Mouse (Mus musculus) cerebellum, adult 8-10 months (tissue): ENCODE results near the gene Nudt15.
"Not testable (repeated sequence)": the region's sequence is repeated elsewhere in the genome, so short reads cannot be mapped to it uniquely, and the experiment has no call there.

ENCODE experiments used
- DNase-seq: peaks from one replicate; pipeline ENCODE4 v3.0.0; 2022

Gene Nudt15

GRCm38 (mm10) chr14:73548051-73548450, at the start of gene Nudt15:
Gene Nudt15, minus strand, starts transcription at chr14:73548242.
- no peak for DNase-seq

- DNase-seq = no peak
Observed at GRCm38 (mm10) chr14:73592166-73592565, 44.1 kb upstream of the Nudt15 start.

- DNase-seq = no peak
Observed at GRCm38 (mm10) chr14:73588080-73588479, 40.0 kb upstream of the Nudt15 start.

GRCm38 (mm10) chr14:73576336-73576735, 28.3 kb upstream of the Nudt15 start:
- no peak for DNase-seq

- DNase-seq = no peak
Observed at GRCm38 (mm10) chr14:73574053-73574452, 26.0 kb upstream of the Nudt15 start.

GRCm38 (mm10) chr14:73571143-73571542, 23.1 kb upstream of the Nudt15 start:
- no peak for DNase-seq

- not testable (repeated sequence) for DNase-seq
Observed at GRCm38 (mm10) chr14:73569831-73570230, 21.8 kb upstream of the Nudt15 start.

- DNase-seq = no peak
Observed at GRCm38 (mm10) chr14:73553122-73553696, 5.2 kb upstream of the Nudt15 start.

- peak; percentile 96 for DNase-seq
Observed at GRCm38 (mm10) chr14:73552341-73553121, 4.5 kb upstream of the Nudt15 start.

GRCm38 (mm10) chr14:73551164-73551563, 3.1 kb upstream of the Nudt15 start:
- DNase-seq = no peak

GRCm38 (mm10) chr14:73550732-73551131, 2.7 kb upstream of the Nudt15 start:
- DNase-seq = no peak

- DNase-seq = no peak
Observed at GRCm38 (mm10) chr14:73550291-73550690, 2.2 kb upstream of the Nudt15 start.

- no peak for DNase-seq
Observed at GRCm38 (mm10) chr14:73547034-73547433, 1.0 kb downstream of the Nudt15 start.

- no peak for DNase-seq
Observed at GRCm38 (mm10) chr14:73543781-73544180, 4.3 kb downstream of the Nudt15 start.

- DNase-seq = no peak
Observed at GRCm38 (mm10) chr14:73535641-73536040, 12.4 kb downstream of the Nudt15 start.

- DNase-seq = no peak
Observed at GRCm38 (mm10) chr14:73533755-73534465, 14.1 kb downstream of the Nudt15 start.

- not testable (repeated sequence) for DNase-seq
Observed at GRCm38 (mm10) chr14:73528661-73529060, 19.4 kb downstream of the Nudt15 start.

- peak; percentile 98 for DNase-seq
Observed at GRCm38 (mm10) chr14:73524766-73525448, 23.1 kb downstream of the Nudt15 start, which contains the start of gene Sucla2. Gene Sucla2, plus strand, starts transcription at chr14:73525319.

- DNase-seq = no peak
Observed at GRCm38 (mm10) chr14:73524136-73524535, 23.9 kb downstream of the Nudt15 start.

GRCm38 (mm10) chr14:73509765-73510423, 38.1 kb downstream of the Nudt15 start, which contains the start of gene Med4:
Gene Med4, plus strand, starts transcription at chr14:73510025.
- DNase-seq = peak; percentile 98

GRCm38 (mm10) chr14:73508630-73509395, 39.2 kb downstream of the Nudt15 start:
- DNase-seq = no peak
